Mouse (Mus musculus) hindbrain, embryonic 15.5 days (tissue): ENCODE data around the gene Trip11. TPM values are rescaled to one million over a fixed set of nuclear protein-coding genes. Genes with fewer than 3 reads are reported as not detected.
"Not testable (repeated sequence)": the region's sequence is repeated elsewhere in the genome, so short reads cannot be mapped to it uniquely, and the experiment has no call there.

Experiments
- ATAC-seq: fragments of 200-750 bp; cut with Nextera tagmentation; 2 replicates; pipeline ENCODE4 v1.8.0; 2017; ENCODE audit warnings: low read depth, moderate number of reproducible peaks, moderate TSS enrichment; ENCODE audit not compliant: low FRiP score
- H3K27ac ChIP-seq: fragments of 300-500 bp; sonication (generic); replicated peaks from 2 replicates; pipeline ENCODE4 v1.5.1; 2015; ENCODE audit warnings: mild to moderate bottlenecking, inconsistent platforms
- H3K27me3 ChIP-seq: fragments of 300-500 bp; sonication (generic); 2 replicates; pipeline ENCODE4 v1.6.1; 2015; ENCODE audit warnings: control low read depth, inconsistent platforms
- H3K36me3 ChIP-seq: fragments of 300-500 bp; sonication (generic); 2 replicates; pipeline ENCODE4 v1.6.1; 2015; ENCODE audit warnings: control low read depth, inconsistent platforms
- H3K4me1 ChIP-seq: fragments of 300-500 bp; sonication (generic); replicated peaks from 2 replicates; pipeline ENCODE4 v1.6.1; 2015; ENCODE audit warnings: control low read depth, inconsistent platforms
- H3K4me2 ChIP-seq: fragments of 300-500 bp; sonication (generic); 2 replicates; pipeline ENCODE4 v1.6.1; 2015; ENCODE audit warnings: moderate library complexity, mild to moderate bottlenecking, inconsistent platforms
- H3K4me3 ChIP-seq: fragments of 300-500 bp; sonication (generic); 2 replicates; pipeline ENCODE4 v1.5.1; 2015; ENCODE audit warnings: mild to moderate bottlenecking, inconsistent platforms
- H3K9ac ChIP-seq: fragments of 300-500 bp; sonication (generic); 2 replicates; pipeline ENCODE4 v1.6.1; 2015; ENCODE audit warnings: inconsistent platforms
- H3K9me3 ChIP-seq: fragments of 300-500 bp; sonication (generic); 2 replicates; pipeline ENCODE4 v1.6.1; 2016; ENCODE audit warnings: control low read depth, inconsistent platforms
- WGBS: fragments of 180-500 bp; shearing (Covaris S2); methylation state at CpG from one replicate; pipeline ENCODE4 v1.1.7; 2015; 5-methylcytosine and 5-hydroxymethylcytosine counted together
- polyA plus RNA-seq: library from polyadenylated mRNA; unstranded; fragments of >200 nt; fragmentation: Nextera tagmentation; extraction: Ambion mirVana; gene quantifications from 2 replicates; pipeline ENCODE4 v1.2.1, GENCODE M21; 2015

The Trip11 gene
- 20.9 and 27.8 TPM in 2 replicates for polyA plus RNA-seq

DNA sequence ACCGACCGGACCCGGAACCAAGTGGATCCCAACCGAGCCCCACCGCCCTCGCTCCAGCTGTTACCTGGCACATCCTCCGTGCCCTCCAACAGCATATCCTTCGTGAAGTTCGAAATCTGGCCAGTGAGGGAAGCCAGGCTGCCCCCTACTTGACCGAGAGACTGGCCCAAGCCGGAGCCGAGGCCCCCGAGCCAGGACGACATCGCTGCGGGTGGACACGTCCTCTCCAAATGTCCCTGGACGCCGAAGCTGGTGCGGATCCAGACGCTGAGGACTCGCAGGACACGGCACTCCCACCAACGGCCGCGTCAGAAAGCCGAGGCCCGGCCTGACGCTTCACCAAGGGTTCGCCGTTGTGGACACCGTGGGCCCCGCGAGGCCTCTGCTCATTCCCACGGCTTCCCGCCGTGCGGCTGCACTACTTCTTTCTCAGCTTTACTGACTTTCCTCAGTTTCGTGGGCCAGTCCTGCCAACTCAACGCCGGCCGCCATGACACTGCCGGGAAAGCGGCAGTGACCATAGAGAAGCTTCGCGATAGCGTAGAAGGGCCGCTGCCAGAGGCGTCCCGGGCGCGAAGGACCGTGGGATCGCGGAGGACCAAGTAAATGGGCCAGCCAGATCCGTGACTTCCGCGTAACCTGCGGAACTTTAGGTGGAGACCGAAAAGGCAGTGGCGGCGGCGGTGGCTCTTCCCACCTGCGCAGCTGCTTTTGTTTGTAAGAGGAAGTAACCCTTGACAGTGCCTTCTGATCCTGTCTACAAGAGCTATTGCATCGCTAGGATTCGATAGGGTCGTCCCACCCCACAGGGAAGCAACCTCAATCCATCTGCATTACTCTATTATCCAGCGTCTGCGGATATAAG, at the start of gene Trip11:
Gene Trip11 (minus strand): TSS at position 642 of the 865 bp plus-strand sequence.
- peak within 1 kb of the TSS; percentile 79 for H3K9ac ChIP-seq
- H3K27ac ChIP-seq = peak within 1 kb of the TSS; percentile 86
- H3K4me3 ChIP-seq = peak within 1 kb of the TSS; percentile 86
- no peaks in the 10 kb centered on the region for H3K9me3 ChIP-seq
- 0 out of 2 replicates have a peak, but pooled peaks cover 8% of the 10 kb centered on the region for H3K36me3 ChIP-seq
- H3K27me3 ChIP-seq = no peaks in the 10 kb centered on the region
- H3K4me2 ChIP-seq = peak within 1 kb of the TSS; percentile 77
- under 1% methylated on average over 69 of the region's 69 CpGs for whole genome bisulfite sequencing
- ATAC-seq = peak; percentile 96
- H3K4me1 ChIP-seq = peaks cover 26% of the 10 kb centered on the region

DNA sequence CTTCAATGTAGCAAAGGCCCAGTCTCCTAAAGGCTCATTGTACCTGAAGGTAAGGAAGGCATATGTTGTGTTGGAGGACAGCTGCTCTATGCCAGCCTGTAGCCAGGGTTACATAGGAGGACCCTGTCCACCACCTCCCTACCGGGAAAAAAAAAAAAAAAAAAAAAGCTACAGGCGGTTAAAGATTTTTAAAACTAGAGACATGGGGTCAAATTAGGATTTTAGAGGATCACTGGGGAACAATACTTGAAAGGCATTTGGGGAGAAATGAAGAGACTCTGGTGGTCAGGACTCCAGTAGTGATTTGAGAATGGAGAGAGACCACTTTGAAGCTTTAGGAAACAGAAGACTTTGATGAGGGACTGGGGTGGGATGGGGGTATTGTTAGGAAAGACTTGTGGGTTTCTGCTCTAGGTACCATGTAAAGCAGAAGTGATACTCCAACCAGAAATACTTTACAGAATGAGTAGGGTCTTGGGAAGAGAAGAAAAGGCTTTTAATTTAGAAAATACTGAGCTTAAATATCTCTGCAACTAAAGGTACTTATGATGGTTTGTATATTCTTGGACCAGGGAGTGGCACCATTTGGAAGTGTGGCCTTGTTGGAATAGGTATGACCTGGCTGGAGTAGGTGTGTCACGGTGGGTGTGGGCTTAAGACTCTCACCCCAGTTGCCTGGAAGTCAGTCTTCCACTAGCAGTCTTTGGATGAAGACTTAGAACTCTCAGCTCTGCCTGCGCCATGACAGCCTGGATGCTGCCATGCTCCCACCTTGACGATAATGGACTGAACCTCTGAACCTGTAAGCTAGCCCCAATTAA, 46.1 kb upstream of the Trip11 start:
- H3K9me3 ChIP-seq, H3K9ac ChIP-seq, H3K4me3 ChIP-seq, H3K27ac ChIP-seq, H3K27me3 ChIP-seq, H3K36me3 ChIP-seq, ATAC-seq: not testable (repeated sequence)
- H3K4me1 ChIP-seq = peaks cover 14% of the 10 kb centered on the region
- H3K4me2 ChIP-seq = peak overlapping the region; percentile 48
- WGBS = 94% methylated on average over 5 of the region's 5 CpGs

DNA sequence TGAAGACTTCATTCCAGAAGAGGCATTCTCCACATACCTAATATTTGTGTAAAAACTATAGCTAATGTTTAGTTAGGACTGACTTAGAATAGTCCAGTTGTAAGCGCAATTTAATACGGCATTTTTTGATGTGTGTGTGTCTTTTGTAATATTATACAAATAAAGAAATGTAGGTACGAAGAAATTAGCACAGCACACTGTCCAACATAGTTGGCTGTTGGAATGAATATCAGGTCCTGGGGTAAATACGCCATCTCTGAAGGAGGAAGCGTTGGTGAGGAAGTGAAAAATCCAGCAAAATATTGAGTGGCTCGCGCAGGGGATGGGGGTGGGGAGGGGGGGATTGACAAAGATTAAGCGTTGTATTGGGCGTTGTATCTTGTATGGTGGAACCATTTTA, 45.5 kb upstream of the Trip11 start:
- H3K27me3 ChIP-seq = no peaks in the 10 kb centered on the region
- H3K9ac ChIP-seq = no peak overlapping the region
- ATAC-seq = peak; percentile 19; the same call in 1 of the 2 replicates
- H3K4me1 ChIP-seq = peaks cover 14% of the 10 kb centered on the region
- 59% methylated on average over 9 of the region's 9 CpGs for WGBS
- peak overlapping the region; percentile 99 for H3K4me3 ChIP-seq
- no peaks in the 10 kb centered on the region for H3K36me3 ChIP-seq
- peak overlapping the region; percentile 48 for H3K4me2 ChIP-seq
- H3K27ac ChIP-seq = peak overlapping the region; percentile 30; the same call in 1 of the 2 replicates
- no peaks in the 10 kb centered on the region for H3K9me3 ChIP-seq

DNA sequence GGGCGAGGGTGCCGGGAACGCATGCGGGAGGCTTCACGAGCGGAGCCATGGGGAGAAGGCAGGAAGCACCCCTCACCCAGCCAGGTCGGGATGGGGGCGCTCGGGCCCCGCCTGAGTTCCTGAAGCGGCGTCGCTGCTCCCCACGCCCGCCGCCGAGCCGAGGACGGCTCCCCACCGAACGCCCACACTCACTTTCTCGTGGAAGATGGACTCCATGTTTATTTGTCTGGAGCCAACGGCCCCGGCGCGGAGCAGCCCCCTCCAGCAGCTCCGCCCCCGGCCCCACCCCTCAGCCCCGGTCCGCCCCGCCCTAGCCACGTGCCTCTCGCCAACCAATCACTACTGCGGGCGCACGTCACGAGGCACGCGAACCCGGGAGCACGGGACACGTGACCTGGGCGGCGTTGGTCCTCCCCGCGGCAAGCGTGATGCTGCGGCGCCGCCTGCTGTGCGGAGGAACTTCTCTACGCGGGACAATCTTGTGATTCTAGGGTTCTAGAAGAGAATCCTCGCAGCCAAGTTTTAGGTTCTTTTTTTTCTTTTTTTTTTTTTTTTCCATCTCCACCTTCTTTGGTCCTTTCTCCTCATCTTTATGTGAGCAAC, 45.0 kb upstream of the Trip11 start, which contains the start of gene Atxn3:
Gene Atxn3 (minus strand): TSS at position 305 of the 603 bp plus-strand sequence.
- Histone ChIP-seq H3K4me2 (peak within 1 kb of the TSS; percentile 75), H3K9me3 (no peaks in the 10 kb centered on the region), H3K4me1 (peaks cover 14% of the 10 kb centered on the region), H3K27ac (peak within 1 kb of the TSS; percentile 80), H3K27me3 (no peaks in the 10 kb centered on the region), H3K4me3 (peak within 1 kb of the TSS; percentile 99), H3K36me3 (no peaks in the 10 kb centered on the region), H3K9ac (peak within 1 kb of the TSS; percentile 81)
- ATAC-seq = peak; percentile 99
- 1% methylated on average over 54 of the region's 54 CpGs for WGBS

DNA sequence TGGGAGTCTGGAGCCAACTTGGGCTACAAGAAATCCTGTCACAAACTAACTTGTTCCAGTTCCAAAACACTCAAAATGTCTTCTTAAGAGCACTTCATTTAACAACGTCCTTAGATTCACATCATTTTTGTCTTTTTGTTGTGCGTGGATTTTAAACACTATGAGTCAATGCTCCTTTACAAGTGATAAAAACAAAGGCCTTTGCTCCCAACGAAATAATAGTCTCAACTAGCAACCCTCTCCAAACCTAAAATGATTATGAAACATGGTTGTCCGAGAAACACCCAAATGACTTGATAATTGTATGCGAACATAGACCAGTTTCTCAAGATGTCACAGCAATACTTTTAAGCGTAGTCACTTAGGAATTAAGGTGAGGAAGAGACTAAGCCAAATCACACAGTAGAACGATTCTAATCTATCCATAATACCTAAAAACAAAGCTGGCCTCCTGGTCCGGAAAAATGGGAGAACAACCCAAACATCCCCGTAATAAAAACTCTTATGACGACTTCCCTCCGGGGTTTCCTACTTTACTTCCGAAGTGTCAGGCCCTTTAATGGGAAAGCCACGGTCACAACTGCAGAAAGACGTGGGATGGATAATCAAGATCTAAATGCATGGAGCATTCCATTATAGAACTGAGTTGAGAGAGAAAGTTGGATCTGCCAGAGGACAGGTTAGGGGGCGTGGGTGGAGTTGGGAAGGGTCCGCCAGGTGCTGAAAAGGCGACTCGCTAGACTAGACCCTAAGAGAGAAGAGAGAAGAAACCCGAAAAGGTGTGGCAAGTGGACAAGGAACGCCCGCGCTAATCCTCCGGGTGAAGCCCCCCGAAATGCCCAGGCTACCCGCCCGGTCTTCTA, 44.2 kb upstream of the Trip11 start:
- no peak; the same call in 1 of the 2 replicates for ATAC-seq
- Histone ChIP-seq H3K4me2 (peak overlapping the region; percentile 75), H3K4me3 (peak overlapping the region; percentile 99), H3K9ac (peak overlapping the region; percentile 81), H3K4me1 (peaks cover 14% of the 10 kb centered on the region), H3K27ac (peak overlapping the region; percentile 80), H3K27me3 (no peaks in the 10 kb centered on the region), H3K9me3 (no peaks in the 10 kb centered on the region), H3K36me3 (no peaks in the 10 kb centered on the region)
- WGBS = 13% methylated on average over 26 of the region's 26 CpGs

DNA sequence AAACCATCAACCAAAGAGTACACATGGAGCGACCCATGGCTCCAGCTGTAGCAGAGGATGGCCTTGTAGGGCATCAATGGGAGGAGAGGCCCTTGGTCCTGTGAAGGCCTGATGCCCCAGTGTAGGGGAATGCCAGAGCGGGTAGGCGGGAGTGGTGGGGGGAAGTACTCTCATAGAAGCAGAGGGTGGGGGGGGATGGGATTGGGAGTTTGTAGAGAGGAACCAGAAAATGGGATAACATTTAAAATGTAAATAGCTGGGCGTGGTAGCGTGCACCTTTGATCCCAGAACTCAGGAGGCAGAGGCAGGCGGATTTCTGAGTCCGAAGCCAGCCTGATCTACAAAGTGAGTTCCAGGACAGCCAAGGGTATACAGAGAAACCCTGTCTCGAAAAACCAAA, 42.8 kb upstream of the Trip11 start:
- ATAC-seq, H3K4me3 ChIP-seq, H3K4me2 ChIP-seq, H3K9ac ChIP-seq, H3K27me3 ChIP-seq, H3K9me3 ChIP-seq, H3K27ac ChIP-seq, H3K36me3 ChIP-seq: not testable (repeated sequence)
- peaks cover 14% of the 10 kb centered on the region for H3K4me1 ChIP-seq
- WGBS = 95% methylated on average over 8 of the region's 8 CpGs

DNA sequence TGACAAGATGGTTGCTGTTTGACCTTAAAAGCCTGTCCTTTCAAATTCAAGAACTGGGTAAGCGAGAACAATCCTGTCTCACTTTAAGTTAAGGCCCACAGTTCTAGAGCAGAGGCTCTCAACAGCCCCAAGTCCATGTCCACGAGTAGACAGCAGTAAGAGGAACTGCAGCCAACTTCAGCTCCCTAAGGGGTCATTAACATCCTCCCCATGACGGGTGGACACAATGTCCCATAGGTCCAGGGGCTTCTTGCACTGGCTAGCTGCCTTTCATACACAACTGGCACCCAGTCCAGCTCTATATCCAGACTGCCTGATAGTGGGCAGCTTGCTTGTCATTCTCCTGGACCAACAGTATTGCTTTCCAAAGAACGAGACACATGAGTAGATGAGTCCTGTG, 35.7 kb upstream of the Trip11 start:
- H3K9ac ChIP-seq = no peak overlapping the region
- no peak overlapping the region for H3K4me2 ChIP-seq
- H3K27ac ChIP-seq = no peak overlapping the region
- H3K4me3 ChIP-seq = no peak overlapping the region
- WGBS = 73% methylated on average over 4 of the region's 4 CpGs
- no peaks in the 10 kb centered on the region for H3K27me3 ChIP-seq
- ATAC-seq = no peak
- no peaks in the 10 kb centered on the region for H3K9me3 ChIP-seq
- H3K4me1 ChIP-seq = no peaks in the 10 kb centered on the region
- peaks cover 26% of the 10 kb centered on the region for H3K36me3 ChIP-seq

DNA sequence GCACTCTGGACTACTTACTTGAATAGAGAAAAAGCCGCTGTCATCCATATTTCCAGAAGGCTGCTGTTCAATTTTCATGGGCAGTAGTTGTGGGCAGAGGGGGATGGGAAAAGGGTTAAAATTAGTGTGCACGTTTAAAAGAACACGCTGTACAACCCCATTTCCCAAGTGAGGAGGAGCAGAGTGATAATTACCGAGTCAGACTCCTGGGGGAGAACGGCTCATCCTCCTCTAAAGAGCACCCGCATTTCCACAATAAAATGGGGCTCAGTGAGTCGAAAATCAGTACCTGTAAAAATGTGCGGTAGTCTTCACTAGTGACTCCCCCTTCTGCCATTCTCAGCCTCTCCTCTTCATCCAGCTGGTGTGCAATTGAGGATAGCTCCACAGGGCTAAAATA, 34.9 kb upstream of the Trip11 start:
- ATAC-seq = no peak
- Histone ChIP-seq H3K4me1 (no peaks in the 10 kb centered on the region), H3K9me3 (no peaks in the 10 kb centered on the region), H3K4me3 (no peak overlapping the region), H3K27me3 (no peaks in the 10 kb centered on the region), H3K4me2 (no peak overlapping the region), H3K9ac (no peak overlapping the region), H3K36me3 (peaks cover 26% of the 10 kb centered on the region), H3K27ac (no peak overlapping the region)
- 81% methylated on average over 8 of the region's 8 CpGs for WGBS

DNA sequence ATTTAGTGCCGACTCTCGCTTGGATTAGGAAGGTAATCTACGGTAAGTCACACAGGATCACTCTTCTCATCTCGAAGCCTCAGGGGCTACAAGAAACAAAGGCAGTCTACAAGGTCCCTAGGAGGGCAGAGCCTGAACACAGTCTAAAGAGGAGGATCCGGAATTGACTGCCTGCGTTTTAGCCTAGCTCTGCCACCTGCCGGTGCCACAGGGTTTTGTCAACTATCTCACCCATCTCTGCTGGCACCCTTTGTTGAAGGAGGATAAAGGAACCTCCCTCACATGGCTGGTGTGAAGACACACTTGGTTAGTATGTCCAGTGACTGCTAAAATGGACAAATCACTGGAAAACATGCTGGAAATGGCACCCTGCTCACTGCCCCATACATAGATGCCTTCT, 24.5 kb upstream of the Trip11 start:
- Histone ChIP-seq H3K4me2 (no peak overlapping the region), H3K27ac (no peak overlapping the region), H3K27me3 (no peaks in the 10 kb centered on the region), H3K9me3 (no peaks in the 10 kb centered on the region), H3K9ac (no peak overlapping the region), H3K4me3 (no peak overlapping the region), H3K36me3 (peaks cover 51% of the 10 kb centered on the region), H3K4me1 (no peaks in the 10 kb centered on the region)
- WGBS = 85% methylated on average over 7 of the region's 7 CpGs
- ATAC-seq = no peak

DNA sequence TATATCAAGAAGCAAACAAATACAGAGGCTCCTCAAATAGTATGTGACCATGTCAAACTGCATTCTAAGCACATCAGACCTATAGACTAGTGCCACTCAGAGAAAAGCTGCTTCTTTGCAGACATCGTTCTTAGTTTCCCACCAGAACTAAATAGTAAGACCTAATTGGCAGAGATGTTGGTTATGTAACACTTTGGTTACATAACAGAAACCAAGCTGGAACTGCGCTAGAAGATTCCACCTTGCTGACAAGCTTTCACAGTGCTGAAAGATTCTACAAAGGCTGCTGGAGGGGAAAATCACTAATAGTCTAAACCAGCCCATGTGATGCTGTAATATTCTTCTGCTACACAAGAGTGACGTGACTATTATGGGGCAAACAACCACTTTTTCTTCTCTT, 22.2 kb upstream of the Trip11 start:
- H3K4me3 ChIP-seq = no peak overlapping the region
- H3K9ac ChIP-seq = no peak overlapping the region
- H3K9me3 ChIP-seq = no peaks in the 10 kb centered on the region
- peaks cover 55% of the 10 kb centered on the region for H3K36me3 ChIP-seq
- 97% methylated on average over 3 of the region's 3 CpGs for WGBS
- ATAC-seq = no peak
- no peaks in the 10 kb centered on the region for H3K27me3 ChIP-seq
- no peak overlapping the region for H3K4me2 ChIP-seq
- H3K4me1 ChIP-seq = no peaks in the 10 kb centered on the region
- no peak overlapping the region for H3K27ac ChIP-seq

DNA sequence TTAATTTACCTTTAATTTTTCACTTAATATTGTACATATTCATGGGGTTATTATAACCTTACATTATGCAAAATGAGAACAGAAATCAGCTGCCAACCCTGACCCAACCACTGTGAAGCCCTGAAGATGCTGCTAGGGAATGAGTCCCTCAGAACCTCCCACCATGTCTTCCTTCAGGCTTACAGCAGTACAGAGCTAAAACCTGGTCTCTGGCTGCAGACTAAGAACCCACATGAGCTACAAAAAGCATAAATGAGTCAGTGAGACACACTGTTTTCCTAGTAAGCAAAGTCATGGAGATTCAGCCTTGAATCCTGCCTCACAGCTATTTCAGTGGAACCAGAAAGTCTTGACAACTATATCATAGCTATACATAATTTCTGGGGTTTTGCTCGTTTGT, 15.4 kb upstream of the Trip11 start:
- Histone ChIP-seq H3K9ac (no peak overlapping the region), H3K4me1 (no peaks in the 10 kb centered on the region), H3K9me3 (no peaks in the 10 kb centered on the region), H3K27me3 (no peaks in the 10 kb centered on the region), H3K4me3 (no peak overlapping the region), H3K27ac (no peak overlapping the region), H3K36me3 (peaks cover 83% of the 10 kb centered on the region), H3K4me2 (no peak overlapping the region)
- ATAC-seq = no peak
- 90% methylated on average over 1 of the region's 1 CpGs for WGBS
